Mouse (Mus musculus) lung, postnatal 0 days (tissue): ENCODE data around the gene Dock2. TPM values are rescaled to one million over a fixed set of nuclear protein-coding genes. Genes with fewer than 3 reads are reported as not detected.

Experiments
- ATAC-seq: fragments of 200-750 bp; cut with Nextera tagmentation; 2 replicates; pipeline ENCODE4 v1.8.0; 2017; ENCODE audit warnings: moderate library complexity
- DNase-seq: peaks from one replicate; pipeline ENCODE4 v3.0.0-alpha.2; 2016; ENCODE audit warnings: low spot score
- H3K27ac ChIP-seq: fragments of 300-500 bp; sonication (generic); 2 replicates; pipeline ENCODE4 v1.5.1; 2014; ENCODE audit warnings: antibody characterized with exemption, mild to moderate bottlenecking, low read length, mixed read lengths
- H3K27me3 ChIP-seq: fragments of 300-500 bp; sonication (generic); replicated peaks from 2 replicates; pipeline ENCODE4 v1.6.1; 2014; ENCODE audit warnings: low read length, mixed read lengths; ENCODE audit not compliant: insufficient read depth
- H3K36me3 ChIP-seq: fragments of 300-500 bp; sonication (generic); 2 replicates; pipeline ENCODE4 v1.6.1; 2014; ENCODE audit warnings: low read length, mixed read lengths; ENCODE audit not compliant: insufficient read depth
- H3K4me1 ChIP-seq: fragments of 300-500 bp; sonication (generic); 2 replicates; pipeline ENCODE4 v1.6.1; 2014; ENCODE audit warnings: antibody characterized with exemption, low read depth, low read length, mixed read lengths; ENCODE audit not compliant: insufficient read depth
- H3K4me2 ChIP-seq: fragments of 300-500 bp; sonication (generic); replicated peaks from 2 replicates; pipeline ENCODE4 v1.6.1; 2014; ENCODE audit warnings: low read depth, mild to moderate bottlenecking, low read length, moderate library complexity, mixed read lengths
- H3K4me3 ChIP-seq: fragments of 300-500 bp; sonication (generic); 2 replicates; pipeline ENCODE4 v1.5.1; 2014; ENCODE audit warnings: low read depth, low read length
- H3K9ac ChIP-seq: fragments of 300-500 bp; sonication (generic); replicated peaks from 2 replicates; pipeline ENCODE4 v1.6.1; 2014; ENCODE audit warnings: low read depth, mild to moderate bottlenecking
- H3K9me3 ChIP-seq: fragments of 300-500 bp; sonication (generic); 2 replicates; pipeline ENCODE4 v1.6.1; 2016; ENCODE audit warnings: low read length, mixed read lengths
- CTCF ChIP-seq: IDR thresholded peaks from 2 replicates; pipeline ENCODE4 v1.5.1; 2016; ENCODE audit warnings: antibody characterized with exemption, mild to moderate bottlenecking
- EP300 ChIP-seq: IDR thresholded peaks from 2 replicates; pipeline ENCODE4 v1.6.1; 2016; ENCODE audit warnings: antibody characterized with exemption, mild to moderate bottlenecking, control low read depth
- WGBS: fragments of 180-500 bp; shearing (Covaris S2); extraction: QIAGEN DNeasy Blood & Tissue Kit; methylation state at CpG from one replicate; pipeline ENCODE4 v1.1.7; 2014; 5-methylcytosine and 5-hydroxymethylcytosine counted together
- polyA plus RNA-seq: library from polyadenylated mRNA; unstranded; fragments of >200 nt; fragmentation: Nextera tagmentation; extraction: Ambion mirVana; gene quantifications from 2 replicates; pipeline ENCODE4 v1.2.1, GENCODE M21; 2015

Dock2 gene
- polyA plus RNA-seq, 1 experiment from 2014 or later: 1.8 TPM

DNA sequence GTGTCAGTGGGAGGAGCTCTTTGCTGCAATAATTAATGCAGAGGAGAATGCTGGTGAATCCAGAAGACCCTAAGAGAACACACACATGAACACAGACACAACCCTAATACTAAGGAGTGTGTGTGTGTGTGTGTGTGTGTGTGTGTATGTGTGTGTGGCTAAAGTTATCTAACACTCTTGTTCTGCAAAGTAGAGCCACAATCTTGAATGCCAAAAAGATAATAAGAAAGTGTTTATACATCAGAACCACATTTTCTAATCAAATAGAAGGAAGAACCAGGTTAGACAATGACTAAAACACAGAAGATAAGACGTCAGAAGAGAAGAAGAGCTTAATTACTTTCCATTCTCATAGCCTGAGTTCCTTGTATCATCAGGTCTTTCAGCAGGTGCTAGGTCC lies 408.1 kb downstream of the Dock2 start:
- Histone ChIP-seq H3K4me3 (no peak overlapping the region), H3K27me3 (no peaks in the 10 kb centered on the region), H3K9ac (no peak overlapping the region), H3K4me1 (no peaks in the 10 kb centered on the region), H3K9me3 (no peaks in the 10 kb centered on the region), H3K4me2 (no peak overlapping the region), H3K36me3 (no peaks in the 10 kb centered on the region), H3K27ac (no peak overlapping the region)
- ATAC-seq (no peak), DNase-seq (no peak)
- TF ChIP-seq EP300 (no peak), CTCF (no peak)
- 58% methylated on average over 1 of the region's 1 CpGs for WGBS

DNA sequence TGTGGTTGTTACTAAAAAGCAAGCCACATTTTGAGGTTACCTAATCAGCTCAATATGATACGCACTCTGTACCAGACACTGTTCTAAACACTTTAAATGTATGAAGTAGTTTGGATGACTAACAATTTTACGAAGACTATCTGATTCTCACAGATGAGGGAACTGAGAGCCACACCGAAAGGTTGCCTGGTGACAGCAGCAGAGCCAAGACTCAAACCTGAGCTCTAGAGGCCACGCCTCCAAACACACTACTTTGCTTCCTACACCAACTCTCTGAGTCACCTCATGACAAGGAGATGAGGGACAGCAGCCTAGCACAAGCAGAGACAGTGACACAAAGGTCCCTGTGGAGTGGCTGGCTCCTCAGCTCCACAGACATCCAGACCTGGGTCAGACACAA lies 411.5 kb downstream of the Dock2 start:
- WGBS: 76% methylated on average over 4 of the region's 4 CpGs
- H3K9ac ChIP-seq: no peak overlapping the region
- H3K27ac ChIP-seq: no peak overlapping the region
- no peaks in the 10 kb centered on the region for H3K9me3 ChIP-seq
- no peak overlapping the region for H3K4me3 ChIP-seq
- ATAC-seq (no peak), DNase-seq (no peak)
- no peaks in the 10 kb centered on the region for H3K27me3 ChIP-seq
- no peak for TF ChIP-seq EP300
- no peak for TF ChIP-seq CTCF
- no peak overlapping the region for H3K4me2 ChIP-seq
- H3K36me3 ChIP-seq: no peaks in the 10 kb centered on the region
- no peaks in the 10 kb centered on the region for H3K4me1 ChIP-seq

DNA sequence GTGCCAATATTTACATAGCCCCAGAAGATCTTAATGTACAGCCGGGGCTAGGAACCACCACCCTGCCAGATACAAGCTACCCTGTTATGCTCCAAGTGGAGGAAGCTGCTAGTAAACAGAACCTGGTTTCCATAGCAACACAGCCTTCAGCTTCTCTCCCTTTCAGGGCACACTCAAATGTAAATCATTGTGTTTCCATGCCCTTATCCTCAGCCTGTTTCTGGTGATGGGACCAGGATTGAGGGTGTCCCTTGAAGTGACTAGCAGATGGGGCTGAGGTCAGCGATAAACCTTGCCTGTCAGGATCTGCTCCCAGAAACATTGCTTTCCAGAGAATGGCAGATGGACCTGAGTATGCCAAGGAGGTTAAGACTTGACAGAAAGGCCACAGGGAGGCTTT lies 427.6 kb downstream of the Dock2 start:
- ATAC-seq: no peak
- H3K9ac ChIP-seq: no peak overlapping the region
- H3K27ac ChIP-seq: no peak overlapping the region
- no peaks in the 10 kb centered on the region for H3K9me3 ChIP-seq
- no peak for DNase-seq
- H3K27me3 ChIP-seq: no peaks in the 10 kb centered on the region
- H3K4me3 ChIP-seq: no peak overlapping the region
- no peak overlapping the region for H3K4me2 ChIP-seq
- H3K36me3 ChIP-seq: no peaks in the 10 kb centered on the region
- WGBS: 42% methylated on average over 2 of the region's 2 CpGs
- no peaks in the 10 kb centered on the region for H3K4me1 ChIP-seq
- TF ChIP-seq EP300 (no peak), CTCF (no peak)

DNA sequence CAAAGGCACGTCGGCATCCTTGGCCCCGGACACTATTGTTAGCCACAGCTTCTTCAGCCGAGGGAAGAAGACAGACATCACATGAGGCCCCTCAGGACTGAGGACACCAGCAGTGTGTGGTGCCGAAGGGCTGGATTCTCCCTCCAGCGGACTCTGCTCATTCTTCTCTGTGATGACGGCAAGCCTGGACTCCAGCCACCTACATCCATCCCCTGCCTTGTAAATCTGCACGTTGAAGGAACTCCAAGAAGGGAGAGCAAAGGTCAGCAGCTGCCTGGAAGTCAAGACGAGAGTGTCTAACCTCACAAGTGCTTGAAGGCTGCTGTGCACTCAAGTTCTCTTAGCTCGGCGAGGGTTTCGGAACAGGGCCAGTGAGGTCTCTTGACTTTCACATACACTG lies 428.3 kb downstream of the Dock2 start:
- no peaks in the 10 kb centered on the region for H3K36me3 ChIP-seq
- H3K4me2 ChIP-seq: no peak overlapping the region
- H3K27me3 ChIP-seq: no peaks in the 10 kb centered on the region
- H3K9ac ChIP-seq: no peak overlapping the region
- TF ChIP-seq EP300 (no peak), CTCF (no peak)
- no peak for DNase-seq
- H3K4me1 ChIP-seq: no peaks in the 10 kb centered on the region
- no peak overlapping the region for H3K27ac ChIP-seq
- 51% methylated on average over 12 of the region's 12 CpGs for WGBS
- no peak overlapping the region for H3K4me3 ChIP-seq
- no peak for ATAC-seq
- H3K9me3 ChIP-seq: no peaks in the 10 kb centered on the region

DNA sequence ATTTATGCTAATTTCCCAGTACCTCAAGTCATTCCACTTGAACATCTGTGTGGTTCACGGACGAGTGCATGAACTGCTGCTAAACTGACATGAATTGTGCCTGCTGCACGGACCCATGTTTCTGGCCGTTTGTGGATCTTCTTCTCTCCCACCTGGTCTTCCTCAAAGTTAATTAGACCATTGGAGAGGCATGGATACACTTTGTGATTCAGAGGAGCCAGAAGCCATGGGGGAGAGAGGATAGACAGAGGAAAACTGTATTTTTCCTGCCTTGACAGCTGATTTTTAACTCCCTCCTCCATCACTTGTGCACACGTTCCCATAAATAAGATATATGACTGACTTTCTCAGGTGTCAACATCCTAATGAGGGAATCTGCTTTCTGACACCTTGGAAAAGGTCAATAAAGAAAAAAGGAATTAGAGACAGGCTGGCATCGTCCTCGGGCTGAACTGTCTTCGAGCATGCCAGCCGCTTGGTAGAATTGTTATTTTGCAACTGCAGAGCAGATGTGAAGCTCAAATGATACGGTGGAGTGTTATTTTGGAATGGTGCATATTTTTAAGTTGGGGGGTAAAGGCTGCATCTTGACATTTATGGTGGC lies 434.1 kb downstream of the Dock2 start:
- 81% methylated on average over 10 of the region's 10 CpGs for WGBS
- no peak for DNase-seq
- Histone ChIP-seq H3K27ac (no peak overlapping the region), H3K4me2 (no peak overlapping the region), H3K27me3 (no peaks in the 10 kb centered on the region), H3K4me3 (no peak overlapping the region), H3K9me3 (no peaks in the 10 kb centered on the region), H3K36me3 (no peaks in the 10 kb centered on the region), H3K9ac (no peak overlapping the region), H3K4me1 (no peaks in the 10 kb centered on the region)
- TF ChIP-seq EP300: no peak
- TF ChIP-seq CTCF: no peak
- ATAC-seq: no peak

DNA sequence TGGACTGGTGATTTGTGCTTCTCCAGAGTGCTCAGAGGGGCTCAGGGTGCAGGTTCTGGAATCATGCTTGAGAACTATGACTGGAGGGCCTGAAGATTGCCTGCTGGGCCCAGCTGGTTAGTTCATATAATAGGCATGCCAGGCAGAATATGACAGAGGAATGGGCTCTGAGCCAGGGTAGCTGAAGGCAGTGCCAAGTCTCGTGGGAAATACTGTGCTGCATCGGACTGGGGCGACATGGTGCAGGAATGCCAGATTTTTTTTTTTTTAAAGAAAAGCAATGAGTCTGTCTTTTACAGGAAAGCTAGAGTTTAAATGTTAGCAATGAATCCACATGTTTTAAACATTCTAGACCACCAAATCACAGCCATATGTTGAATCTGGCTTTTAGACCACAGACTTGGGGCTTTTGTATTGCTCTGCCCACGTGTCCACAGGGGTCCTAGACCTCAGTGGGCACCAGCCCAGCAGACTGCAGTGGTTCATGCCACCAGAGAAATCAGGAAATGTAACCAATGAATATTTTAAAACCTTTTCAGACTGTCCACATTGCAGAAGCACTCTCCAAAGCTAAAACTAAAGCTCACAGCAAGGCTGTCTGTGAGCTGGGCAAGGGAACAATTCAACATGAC lies 435.3 kb downstream of the Dock2 start:
- ATAC-seq: peak; percentile 54
- Histone ChIP-seq H3K9ac (no peak overlapping the region), H3K27me3 (no peaks in the 10 kb centered on the region), H3K36me3 (no peaks in the 10 kb centered on the region), H3K4me3 (no peak overlapping the region), H3K4me1 (no peaks in the 10 kb centered on the region), H3K27ac (no peak overlapping the region), H3K9me3 (no peaks in the 10 kb centered on the region), H3K4me2 (no peak overlapping the region)
- TF ChIP-seq EP300: no peak
- no peak for TF ChIP-seq CTCF
- peak; percentile 55 for DNase-seq
- WGBS: 21% methylated on average over 4 of the region's 4 CpGs
